Mouse (Mus musculus) neural tube, embryonic 10.5 days (tissue): ENCODE measurements around the gene Rbfox1.

Experiments used
- DNase-seq: peaks from one replicate; pipeline ENCODE4 v3.0.0-alpha.2; 2017; ENCODE audit warnings: low spot score; ENCODE audit errors: extremely low spot score

Rbfox1 gene

DNA sequence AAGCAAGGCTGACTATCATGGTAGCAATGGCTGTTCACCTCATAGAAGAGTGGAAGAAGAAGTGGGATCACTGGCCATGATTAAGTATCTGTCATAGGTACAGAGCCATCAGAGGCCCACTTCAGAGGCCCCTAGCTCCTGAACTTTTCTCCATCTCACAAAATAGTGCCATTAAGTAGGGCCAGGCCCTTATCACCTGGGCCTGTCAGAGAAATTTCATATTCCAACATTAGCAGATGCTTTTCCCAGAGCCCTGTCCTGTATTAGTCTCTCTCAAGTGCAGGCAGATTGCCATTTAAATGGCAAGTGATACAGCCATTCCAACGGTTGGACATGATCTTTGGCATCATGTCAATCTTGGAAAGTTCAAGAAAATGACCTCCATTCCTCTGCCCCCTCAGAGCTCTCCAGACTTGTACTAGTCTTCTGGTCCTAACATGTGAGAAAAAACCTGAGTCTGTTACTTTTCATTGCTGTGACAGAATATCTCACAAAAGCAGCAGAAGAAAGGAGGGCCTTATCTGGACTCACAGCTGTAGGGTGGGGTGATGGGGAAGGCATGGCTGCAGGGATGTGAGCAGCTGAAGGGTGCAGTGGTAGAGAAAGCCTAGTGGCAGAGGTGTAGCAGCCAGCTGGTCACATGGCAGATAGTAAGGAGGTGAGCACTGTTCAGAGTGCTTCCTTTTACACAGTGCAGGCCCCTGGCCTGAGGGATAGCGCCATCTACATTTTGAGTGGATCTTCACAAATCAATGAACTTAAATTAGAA is 210.6 kb downstream of the Rbfox1 start:
- no peak for DNase-seq

DNA sequence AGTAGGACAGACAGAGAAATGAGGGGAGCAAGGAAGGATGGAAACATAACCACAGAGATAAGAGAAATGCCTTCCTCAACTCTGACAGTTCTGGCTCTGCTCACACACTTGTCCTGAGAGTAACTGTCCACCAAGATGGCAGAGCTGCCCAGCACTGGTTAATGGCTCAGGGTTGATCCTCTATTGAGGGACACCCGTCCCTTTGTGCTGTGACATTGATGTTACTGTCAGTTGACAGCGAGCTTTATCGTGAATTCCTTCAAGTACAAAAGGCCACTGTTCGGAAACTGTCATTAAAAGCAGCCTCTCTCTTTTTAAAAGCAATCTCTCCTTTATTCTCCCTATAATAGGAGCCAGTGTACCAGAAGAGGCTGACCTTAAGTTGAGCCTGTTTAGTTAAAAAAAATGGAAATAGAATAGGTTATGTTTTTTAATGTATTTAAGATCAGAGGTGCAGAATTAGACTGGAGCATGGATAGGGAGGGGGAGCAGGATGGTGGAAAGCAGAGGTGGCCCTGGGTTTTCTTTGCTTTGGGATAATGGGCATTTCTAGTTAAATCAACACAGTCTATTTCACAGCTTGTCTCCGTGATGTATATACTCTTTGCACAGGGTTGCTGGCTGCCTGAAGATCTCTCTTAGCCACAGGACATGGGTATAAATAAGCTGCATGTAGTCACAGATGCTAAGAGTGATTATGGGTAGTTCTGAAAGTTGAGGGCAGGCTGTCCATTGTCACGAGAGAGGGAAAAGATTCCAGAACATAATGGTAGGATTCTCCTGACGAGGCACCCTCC is 212.3 kb downstream of the Rbfox1 start:
- DNase-seq: no peak

DNA sequence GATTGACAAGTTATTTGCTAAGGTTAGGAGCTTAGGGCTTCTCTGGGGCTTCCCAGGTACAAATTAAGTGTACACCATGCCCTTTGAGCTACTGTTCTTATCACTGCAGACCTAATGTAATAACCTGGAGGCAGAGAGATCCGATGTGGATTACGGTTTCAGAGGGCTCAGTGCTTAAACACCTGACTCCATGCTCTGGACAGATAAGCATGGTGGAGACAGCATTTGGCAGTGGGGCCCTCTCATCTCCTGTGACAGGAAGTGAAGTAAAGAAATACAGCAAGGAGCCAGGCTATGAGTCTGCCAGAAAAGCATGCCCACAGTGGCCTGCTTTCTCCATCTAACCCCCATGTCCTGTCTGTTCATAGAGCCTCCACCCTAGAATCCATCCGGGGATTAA is 213.0 kb downstream of the Rbfox1 start:
- no peak for DNase-seq

DNA sequence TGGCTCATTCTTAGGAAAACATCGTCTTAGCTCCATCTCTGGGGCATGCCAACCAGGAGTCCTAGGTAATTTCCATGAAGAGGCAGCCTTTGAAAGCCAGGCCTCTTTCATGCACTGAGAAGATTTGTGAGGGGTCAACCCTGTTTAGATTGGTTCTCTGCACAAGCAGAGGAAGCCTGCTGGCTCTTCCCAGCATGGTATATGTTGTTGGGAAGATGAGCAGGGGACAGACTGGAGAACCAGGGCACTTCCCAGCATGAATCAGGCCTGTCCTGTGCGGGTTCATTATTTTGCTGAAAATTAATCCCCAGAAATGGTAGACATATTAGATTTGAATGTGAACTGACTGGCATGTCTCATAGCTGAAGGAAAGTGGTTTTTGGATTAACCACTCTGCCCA is 214.4 kb downstream of the Rbfox1 start:
- DNase-seq: no peak

DNA sequence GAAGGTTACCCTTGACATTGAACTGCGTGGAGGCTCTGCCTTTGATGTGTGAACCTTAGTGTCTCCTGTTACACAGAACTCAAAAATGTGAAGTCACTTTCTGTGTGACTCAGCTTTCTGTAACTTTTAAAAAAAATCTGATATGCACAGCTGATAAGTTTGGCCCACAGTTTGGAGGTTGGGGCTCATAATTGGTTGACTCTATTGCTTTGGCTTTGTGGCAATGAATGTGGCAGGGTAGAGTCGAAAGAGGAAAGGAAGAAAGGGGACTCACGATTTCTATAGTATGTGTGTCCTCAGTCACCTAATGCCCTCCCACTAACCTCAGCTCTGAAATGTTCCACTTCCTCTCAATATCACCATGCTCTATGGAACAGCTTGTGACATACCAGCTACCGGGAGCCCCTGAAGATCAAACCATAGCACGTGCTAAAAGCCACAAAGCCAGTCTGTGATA is 215.3 kb downstream of the Rbfox1 start:
- DNase-seq: no peak

DNA sequence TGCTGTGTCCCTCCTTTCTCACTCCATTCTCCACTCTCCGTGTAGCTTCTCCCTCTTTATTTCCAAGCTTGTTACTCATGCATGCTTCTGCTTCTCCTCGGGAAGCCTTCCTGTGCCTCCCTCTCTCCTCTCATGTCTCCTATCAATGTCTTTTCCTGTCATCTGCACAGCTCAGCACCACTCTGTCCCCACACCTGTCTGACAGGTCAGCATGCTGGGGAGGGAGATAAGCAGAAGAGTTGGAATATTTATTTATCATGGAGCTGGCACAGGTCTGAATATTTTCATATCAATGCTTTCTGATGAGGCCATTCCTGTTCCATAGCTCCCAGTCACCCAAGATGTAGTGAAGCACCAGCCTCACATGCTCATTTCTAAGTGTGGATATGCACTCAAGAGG is 218.6 kb downstream of the Rbfox1 start:
- DNase-seq: no peak

DNA sequence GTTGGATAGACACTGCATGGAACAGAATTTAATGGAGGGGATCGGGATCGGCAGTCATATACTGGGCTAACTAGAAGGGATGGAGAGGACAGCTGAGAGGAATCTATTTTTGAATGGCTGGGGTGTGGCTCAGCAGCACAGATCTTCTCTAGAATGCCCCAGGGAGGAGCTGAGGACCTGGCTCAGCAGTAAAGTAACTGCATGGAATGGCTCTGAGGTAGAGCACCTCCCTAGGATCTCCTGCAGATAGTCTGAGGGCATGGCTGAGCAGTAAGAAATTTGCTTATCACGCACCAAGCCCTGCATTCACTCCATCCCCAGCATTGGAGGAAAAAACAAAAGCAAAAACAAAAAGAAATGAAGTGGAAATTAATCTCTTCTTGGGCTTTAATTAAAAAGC is 225.0 kb downstream of the Rbfox1 start:
- no peak for DNase-seq

DNA sequence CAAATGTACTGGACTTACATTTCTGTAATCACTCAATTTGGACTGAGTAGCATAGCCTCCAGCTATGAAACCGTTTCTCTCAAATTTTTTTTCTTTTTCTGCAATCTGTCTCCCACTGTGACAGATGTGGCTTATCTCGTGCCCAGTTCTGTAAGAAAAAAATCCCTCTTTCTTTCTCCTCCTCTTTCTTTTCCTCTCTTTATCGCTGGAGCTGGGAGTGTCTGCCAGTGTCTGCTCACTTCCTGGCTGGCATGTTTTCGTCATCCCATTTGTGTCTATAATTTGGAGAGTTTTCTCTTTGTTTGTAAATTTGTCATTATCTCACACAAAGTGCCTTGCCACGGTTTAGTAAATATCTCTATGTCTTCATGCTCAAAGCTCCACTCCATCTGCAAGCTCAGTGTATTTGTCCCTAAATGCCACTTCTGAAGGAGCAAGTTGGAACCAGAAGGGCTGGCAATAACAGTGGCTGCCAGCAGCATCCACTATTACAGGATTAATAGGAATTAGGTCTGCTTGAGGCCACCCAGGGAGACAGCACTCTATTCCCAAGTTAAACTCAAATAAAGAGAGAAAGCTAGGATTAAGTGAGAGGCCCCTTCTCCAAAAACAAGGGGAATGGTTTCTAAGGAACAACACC is 228.8 kb downstream of the Rbfox1 start:
- DNase-seq: no peak

DNA sequence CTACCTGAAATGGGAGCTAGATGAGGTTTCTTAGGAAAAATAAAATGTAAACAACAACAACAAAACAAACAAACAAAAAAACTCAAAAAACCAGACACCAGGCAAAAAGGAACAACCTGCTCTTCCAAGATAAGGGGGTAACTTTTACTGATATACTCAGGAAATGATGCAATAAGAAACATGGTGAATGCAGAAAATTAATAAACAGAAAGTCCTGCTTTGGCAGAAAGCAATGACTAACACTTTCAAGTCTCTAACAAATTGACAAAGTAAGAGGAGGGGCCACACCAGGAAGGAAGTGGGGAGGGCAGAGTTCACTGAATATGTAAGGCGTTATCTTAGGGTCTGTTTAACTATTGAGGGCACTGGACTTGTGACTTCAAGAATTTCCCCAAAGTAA is 234.3 kb downstream of the Rbfox1 start:
- DNase-seq: no peak

DNA sequence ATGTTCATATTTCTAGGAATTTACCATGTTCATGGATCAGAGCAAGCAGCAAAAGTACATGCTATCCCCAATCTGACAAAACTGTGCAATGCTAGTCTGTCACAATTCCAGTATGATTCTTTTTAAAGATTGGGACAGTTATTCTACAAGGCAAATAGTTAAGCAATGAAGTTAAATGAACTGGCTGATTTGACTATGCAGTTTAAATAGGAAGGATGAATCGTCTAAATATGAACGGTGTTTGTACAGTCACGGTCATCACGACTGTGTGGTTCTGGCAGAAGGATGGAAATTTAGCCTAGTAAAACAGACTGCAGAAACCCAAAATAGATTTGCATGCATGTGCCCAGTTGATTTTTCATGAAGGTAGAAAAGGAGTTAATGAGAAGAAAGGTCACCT is 236.1 kb downstream of the Rbfox1 start:
- DNase-seq: no peak

DNA sequence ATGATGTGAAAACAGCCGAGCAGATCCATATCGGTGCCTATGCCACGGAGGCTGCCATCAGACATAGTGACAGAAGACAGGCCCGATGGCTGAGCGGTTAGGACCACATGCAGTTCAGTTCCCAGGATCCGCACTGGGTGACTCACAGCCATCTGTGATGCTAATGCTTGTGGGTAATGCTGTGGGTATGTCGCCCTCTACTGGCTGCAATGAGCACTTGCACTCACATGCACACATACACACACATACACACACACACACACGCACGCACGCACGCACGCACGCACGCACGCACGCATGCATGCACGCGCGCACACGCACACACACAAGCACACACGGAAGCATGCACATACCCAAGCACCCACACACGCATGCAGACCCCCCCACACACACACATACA is 237.7 kb downstream of the Rbfox1 start:
- DNase-seq: no peak

DNA sequence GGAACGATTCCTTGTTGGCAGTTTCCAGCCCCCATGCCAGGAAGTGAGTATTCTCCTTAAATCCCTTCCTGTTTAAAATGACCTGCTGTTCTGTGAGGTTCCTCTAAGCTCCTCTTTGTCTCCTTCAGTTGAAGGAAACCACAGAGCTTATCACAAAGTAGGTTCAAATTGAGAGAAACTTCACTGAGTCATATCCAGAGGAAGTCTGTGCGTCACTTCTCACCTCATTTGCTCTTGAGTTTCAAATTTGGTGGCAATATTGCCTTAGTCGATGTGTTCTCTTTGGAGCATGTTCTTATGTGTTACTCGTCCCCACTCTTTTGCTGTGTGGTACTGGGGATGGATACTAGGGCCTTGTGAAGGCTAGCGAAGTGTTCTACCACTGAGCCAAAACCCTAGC is 243.2 kb downstream of the Rbfox1 start:
- DNase-seq: no peak

DNA sequence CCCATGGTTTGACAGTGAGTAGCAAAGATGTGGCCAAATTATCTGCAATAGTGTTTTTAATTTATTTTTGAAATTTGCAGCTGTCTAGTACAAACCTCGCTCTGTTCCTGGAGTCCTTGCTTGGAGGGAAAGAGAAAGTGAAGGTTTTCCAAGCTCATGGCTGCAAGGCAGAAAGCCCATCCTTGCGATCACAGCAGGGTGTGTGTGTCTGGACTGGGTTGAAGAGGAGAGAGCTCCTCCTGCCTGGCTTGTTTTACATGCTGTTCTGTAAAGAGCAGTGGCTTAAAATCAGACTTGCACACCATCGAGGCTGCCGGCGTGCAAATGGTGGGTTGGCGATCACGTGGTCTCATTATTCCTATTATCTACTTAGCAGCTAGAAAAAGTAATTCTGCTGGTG is 249.9 kb downstream of the Rbfox1 start:
- DNase-seq: no peak

DNA sequence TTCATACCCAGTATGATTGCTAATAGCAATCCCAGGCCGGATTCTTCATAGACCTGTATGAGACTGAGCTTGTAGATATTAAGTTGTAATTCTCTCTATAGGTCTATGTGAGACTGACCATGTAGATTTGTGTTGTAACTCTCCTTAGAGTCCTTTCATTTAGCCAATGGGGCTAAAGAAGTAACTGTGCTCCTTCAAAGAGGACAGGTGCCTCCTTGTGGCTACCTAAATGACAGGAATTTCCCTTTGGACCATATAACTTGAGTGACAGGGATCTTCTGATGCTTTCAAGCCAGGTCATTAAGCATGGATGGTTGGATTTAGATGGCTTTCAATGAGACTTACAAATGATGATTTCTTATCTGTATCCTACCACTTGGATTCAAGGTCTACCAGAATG is 254.3 kb downstream of the Rbfox1 start:
- no peak for DNase-seq

DNA sequence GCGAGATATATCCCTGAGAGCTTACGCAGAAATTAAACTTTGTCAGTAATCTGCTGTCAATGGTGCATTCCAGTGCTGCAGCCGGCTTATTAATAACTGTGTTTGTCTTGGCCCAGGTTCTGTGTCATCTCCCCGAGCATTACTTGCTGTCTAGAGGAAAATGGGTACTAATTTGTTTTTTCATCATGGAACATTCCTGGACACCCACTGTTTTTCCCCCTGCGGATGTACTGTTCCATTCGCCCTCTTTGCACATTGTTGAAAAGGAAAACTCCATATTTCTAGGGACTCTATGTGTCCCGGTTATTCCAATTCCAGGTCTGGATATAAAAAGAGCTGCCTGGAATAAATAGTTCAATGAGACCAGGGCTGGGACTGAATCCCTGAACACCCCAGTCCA is 262.8 kb downstream of the Rbfox1 start:
- DNase-seq: no peak

DNA sequence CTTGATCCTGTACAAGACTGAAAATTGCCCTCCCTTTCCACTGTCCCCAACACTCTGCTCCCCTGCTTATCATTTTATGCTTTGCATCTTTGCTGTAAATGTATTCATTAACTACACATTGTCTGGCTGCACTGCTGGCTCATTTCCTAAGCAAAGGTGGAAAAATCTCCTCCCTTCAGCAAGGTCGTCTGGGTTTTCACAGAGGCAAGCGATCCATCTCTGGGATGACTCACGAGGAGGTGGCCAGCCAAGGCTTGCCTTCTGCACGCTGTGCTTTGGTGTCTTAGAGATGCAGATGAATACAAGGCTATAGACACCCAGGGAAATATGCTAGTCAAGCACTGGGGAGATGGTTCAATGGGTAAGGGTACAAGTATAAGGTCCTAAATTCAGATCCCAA is 264.2 kb downstream of the Rbfox1 start:
- no peak for DNase-seq

DNA sequence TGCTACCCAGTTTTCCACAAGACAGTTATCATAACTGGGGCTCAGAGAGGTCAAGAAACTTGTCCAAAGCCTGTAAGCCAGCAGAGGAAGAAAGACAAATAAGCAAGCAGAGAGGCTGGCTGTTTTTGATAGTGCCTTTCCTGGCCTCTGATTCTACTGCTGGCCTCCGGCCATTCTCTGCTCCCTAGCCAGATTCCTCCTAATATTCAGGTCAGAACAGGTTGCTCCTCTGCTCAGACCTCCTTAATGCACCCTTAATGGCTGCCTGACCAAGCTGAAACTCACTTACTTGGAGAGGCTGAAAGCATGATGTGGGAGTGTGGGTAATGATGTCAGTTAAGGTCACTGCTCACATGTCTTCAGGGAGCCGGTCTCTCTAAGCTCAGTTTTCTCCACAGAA is 270.4 kb downstream of the Rbfox1 start:
- no peak for DNase-seq

DNA sequence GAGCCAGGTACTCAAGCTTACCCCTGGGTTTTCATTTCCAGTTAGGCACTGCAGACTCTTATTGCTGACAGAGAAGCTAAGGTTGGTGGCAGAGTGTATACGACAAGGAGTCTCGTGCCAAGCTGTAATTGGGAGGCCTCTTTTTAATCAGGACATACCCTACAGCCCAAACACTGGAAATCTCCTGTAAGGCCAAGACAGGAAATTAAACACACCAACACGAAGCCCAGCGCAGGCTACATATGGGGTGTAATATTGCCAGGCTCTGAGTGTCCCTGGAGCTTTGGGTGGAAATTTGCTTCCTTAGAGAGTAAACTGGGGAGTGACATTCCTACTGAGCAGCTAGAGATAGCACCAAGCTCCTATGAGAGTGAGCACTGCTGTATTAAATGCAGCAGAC is 279.3 kb downstream of the Rbfox1 start:
- DNase-seq: no peak

DNA sequence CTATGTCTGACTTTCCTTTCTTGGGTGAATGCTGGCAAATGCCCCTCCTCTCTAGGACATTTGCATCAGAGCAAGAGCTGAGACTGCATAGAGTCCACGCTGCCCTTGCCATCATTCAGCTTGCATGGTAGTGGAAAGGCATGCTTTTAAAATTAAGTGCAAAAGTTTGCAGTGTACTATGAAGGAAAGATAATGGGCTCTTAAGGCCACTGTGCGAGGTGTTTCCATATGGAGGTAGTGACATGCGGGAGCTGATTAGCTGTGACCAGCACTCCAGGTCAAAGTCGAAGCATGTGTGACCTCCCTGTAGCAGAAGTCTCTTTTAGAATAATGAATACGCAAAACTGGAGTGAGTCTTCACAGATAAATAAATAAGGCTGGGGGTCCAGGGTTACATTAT is 284.2 kb downstream of the Rbfox1 start:
- no peak for DNase-seq

DNA sequence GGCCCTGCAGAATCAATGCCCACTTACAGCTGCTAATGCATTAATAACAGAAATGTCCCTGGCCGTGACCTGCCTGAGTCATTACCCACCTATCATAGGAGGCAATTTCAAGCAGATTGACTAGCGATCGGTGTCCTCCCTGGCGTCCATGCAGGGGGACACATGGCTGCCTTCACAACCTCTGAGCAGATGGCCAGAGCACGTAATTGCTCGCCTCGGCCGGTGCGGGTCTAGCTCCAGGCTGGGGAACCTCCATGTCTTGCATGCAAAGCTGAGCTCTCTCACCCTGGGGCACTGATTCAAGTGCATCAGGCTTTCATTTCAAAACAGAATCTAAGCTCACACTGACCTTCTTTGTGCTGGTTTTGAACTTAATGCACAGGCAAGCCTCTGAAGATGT is 295.7 kb downstream of the Rbfox1 start:
- DNase-seq: no peak

DNA sequence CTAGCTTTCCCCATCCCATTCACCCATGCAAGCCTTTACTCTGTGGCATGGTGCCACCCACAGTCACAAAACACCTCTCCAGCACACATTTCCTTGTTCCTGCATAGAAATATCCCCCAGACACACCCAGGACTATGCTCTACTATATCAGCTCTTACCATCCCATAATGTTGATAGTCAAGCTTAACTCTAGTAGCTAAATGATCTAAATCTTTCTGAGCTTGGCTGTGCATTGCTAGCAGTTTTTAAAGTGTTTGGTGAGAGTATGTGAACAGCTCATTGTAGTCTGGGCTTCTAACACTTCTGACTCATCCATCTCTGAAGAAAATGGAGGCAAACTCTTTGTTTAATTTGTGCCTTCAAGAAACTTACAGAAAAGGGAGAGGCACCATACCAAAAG is 297.2 kb downstream of the Rbfox1 start:
- no peak for DNase-seq

DNA sequence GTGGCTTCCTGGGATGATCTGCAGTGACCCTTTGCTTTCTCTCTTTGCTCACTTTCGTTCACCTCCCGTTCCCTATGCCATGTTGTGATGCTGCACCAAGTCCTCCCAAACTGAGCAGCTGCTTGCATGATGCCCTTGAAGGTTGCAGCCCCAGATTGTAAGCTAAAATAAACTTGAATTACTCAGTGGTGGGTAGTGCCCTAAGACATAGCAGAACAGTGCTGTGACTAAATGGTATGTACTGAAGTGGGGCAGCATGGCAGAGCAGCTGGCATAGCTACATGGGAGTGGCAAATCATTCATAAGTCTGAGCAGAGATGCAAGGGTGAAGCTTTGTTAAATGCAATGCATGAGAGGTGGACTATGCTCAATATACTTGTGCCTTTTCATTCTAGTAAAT is 307.2 kb downstream of the Rbfox1 start:
- no peak for DNase-seq
